Mouse (Mus musculus) liver, embryonic 13.5 days (tissue): Measurements from ENCODE around the gene Men1. TPM values are rescaled to one million over a fixed set of nuclear protein-coding genes. Genes with fewer than 3 reads are reported as not detected.

Experiments
- ATAC-seq: fragments of 200-750 bp; cut with Nextera tagmentation; 2 replicates; pipeline ENCODE4 v1.8.0; 2017; ENCODE audit warnings: low read depth, mild to moderate bottlenecking, moderate number of reproducible peaks, moderate library complexity
- DNase-seq: peaks from one replicate; pipeline ENCODE4 v3.0.0; 2022
- H3K27ac ChIP-seq: fragments of 300-500 bp; sonication (generic); 2 replicates; pipeline ENCODE4 v1.5.1; 2015; ENCODE audit warnings: moderate library complexity, mild to moderate bottlenecking, inconsistent platforms
- H3K27me3 ChIP-seq: fragments of 300-500 bp; sonication (generic); 2 replicates; pipeline ENCODE4 v1.6.1; 2015; ENCODE audit warnings: mild to moderate bottlenecking, inconsistent platforms
- H3K36me3 ChIP-seq: fragments of 300-500 bp; sonication (generic); 2 replicates; pipeline ENCODE4 v1.6.1; 2015; ENCODE audit warnings: mild to moderate bottlenecking, inconsistent platforms
- H3K4me1 ChIP-seq: fragments of 300-500 bp; sonication (generic); replicated peaks from 2 replicates; pipeline ENCODE4 v1.6.1; 2015; ENCODE audit warnings: inconsistent platforms
- H3K4me2 ChIP-seq: fragments of 300-500 bp; sonication (generic); 2 replicates; pipeline ENCODE4 v1.6.1; 2015; ENCODE audit warnings: inconsistent platforms, mild to moderate bottlenecking, moderate library complexity
- H3K4me3 ChIP-seq: fragments of 300-500 bp; sonication (generic); replicated peaks from 2 replicates; pipeline ENCODE4 v1.5.1; 2015; ENCODE audit warnings: mild to moderate bottlenecking, inconsistent platforms
- H3K9ac ChIP-seq: fragments of 300-500 bp; sonication (generic); 2 replicates; pipeline ENCODE4 v1.6.1; 2015; ENCODE audit warnings: mild to moderate bottlenecking, inconsistent platforms
- H3K9me3 ChIP-seq: fragments of 300-500 bp; sonication (generic); replicated peaks from 2 replicates; pipeline ENCODE4 v1.6.1; 2016; ENCODE audit warnings: inconsistent platforms
- WGBS: fragments of 180-500 bp; shearing (Covaris S2); methylation state at CpG from one replicate; pipeline ENCODE4 v1.1.7; 2015; ENCODE audit not compliant: insufficient replicate concordance; 5-methylcytosine and 5-hydroxymethylcytosine counted together
- microRNA-seq: library from miRNA; unstranded; fragments of <30 nt; microRNA quantifications from one replicate; pipeline ENCODE4, GENCODE M21; 2016
- polyA plus RNA-seq: library from polyadenylated mRNA; unstranded; fragments of >200 nt; fragmentation: Nextera tagmentation; extraction: Ambion mirVana; gene quantifications from 2 replicates; pipeline ENCODE4 v1.2.1, GENCODE M21; 2015

The Men1 gene
- polyA plus RNA-seq, 1 experiment from 2014 or later = 26.3 TPM

DNA sequence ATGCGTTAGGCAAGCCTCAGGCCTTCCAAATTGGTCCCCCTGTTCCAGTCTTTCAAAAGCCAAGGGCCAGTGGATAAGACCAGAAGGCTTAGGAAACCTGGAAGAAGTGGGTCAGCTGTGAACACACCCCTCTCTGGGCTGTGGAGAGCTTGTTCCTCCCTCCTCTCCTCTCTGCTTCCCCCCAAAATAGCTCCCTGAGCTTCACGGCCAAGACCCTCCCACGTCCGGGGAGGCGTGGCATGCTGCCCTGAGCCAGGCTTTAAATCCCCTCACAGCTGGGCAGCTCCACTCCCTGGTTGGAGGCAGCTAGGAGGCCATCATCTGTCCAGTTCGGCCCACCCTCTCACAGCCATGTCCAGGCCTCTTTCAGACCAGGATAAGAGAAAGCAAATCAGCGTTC, 49.3 kb downstream of the Men1 start, which contains the start of gene Pygm:
Gene Pygm, plus strand, starts transcription at position 272 of the 400 bp plus-strand sequence.
- Histone ChIP-seq H3K27ac (no peak within 1 kb of the TSS), H3K4me1 (peaks cover 20% of the 10 kb centered on the region), H3K4me3 (no peak within 1 kb of the TSS), H3K4me2 (no peak within 1 kb of the TSS), H3K9ac (no peak within 1 kb of the TSS), H3K9me3 (no peaks in the 10 kb centered on the region), H3K27me3 (peaks cover 4% of the 10 kb centered on the region), H3K36me3 (peaks cover 8% of the 10 kb centered on the region)
- ATAC-seq (no peak), DNase-seq (no peak)
- 20% methylated on average over 7 of the region's 7 CpGs for WGBS

DNA sequence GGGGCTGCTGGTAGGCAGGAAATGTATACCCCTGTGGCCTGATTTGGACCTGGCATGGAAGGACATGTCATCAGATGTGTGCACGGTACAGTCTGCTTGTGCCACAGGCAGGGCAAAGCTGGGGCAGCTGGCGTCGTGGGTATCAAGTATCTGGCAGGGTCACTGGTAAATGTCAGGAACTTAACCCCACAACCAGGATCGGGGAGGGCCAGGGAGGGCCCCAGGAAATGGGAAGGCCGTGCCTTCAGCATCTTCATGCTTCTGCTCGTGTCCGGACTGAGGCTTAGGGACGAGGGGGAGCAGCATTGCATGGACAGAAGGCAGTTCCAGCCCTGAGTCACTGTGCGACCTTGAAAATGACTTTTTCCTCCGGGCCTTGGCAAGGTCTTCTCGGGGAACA, 50.2 kb downstream of the Men1 start:
- no peak overlapping the region for H3K9ac ChIP-seq
- no peaks in the 10 kb centered on the region for H3K9me3 ChIP-seq
- peaks cover 28% of the 10 kb centered on the region for H3K4me1 ChIP-seq
- 69% methylated on average over 11 of the region's 11 CpGs for WGBS
- H3K27ac ChIP-seq = no peak overlapping the region
- H3K36me3 ChIP-seq = no peaks in the 10 kb centered on the region; the same call in 1 of the 2 replicates
- ATAC-seq (no peak), DNase-seq (no peak)
- H3K27me3 ChIP-seq = peaks cover 9% of the 10 kb centered on the region
- no peak overlapping the region for H3K4me3 ChIP-seq
- H3K4me2 ChIP-seq = no peak overlapping the region

DNA sequence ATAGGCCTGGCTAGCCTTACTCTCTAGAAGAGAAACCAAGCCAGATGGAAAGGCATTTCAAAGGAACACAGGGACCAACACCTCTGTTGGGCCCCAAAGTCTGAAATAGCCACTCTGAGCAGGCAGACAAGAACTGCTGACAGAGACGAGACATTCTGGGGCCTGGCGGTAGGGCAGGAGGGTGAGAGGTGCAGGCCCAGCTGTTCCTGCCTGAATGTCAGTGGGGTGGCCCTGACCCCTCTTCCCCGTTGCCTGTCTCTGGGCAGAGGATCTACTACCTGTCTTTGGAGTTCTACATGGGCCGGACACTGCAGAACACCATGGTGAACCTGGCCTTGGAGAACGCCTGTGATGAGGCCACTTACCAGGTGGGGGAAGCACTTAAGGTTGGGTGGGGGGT, 50.6 kb downstream of the Men1 start:
- DNase-seq (no peak), ATAC-seq (no peak)
- Histone ChIP-seq H3K4me3 (no peak overlapping the region), H3K9me3 (no peaks in the 10 kb centered on the region), H3K4me1 (peaks cover 32% of the 10 kb centered on the region), H3K9ac (no peak overlapping the region), H3K36me3 (no peaks in the 10 kb centered on the region), H3K27ac (no peak overlapping the region), H3K27me3 (peaks cover 9% of the 10 kb centered on the region), H3K4me2 (no peak overlapping the region)
- WGBS = 74% methylated on average over 5 of the region's 5 CpGs

GRCm38 (mm10) chr19:6385821-6386220, 51.0 kb downstream of the Men1 start:
- 56% methylated on average over 7 of the region's 7 CpGs for WGBS
- DNase-seq (no peak), ATAC-seq (no peak)
- H3K27ac ChIP-seq = no peak overlapping the region
- no peak overlapping the region for H3K4me3 ChIP-seq
- H3K36me3 ChIP-seq = no peaks in the 10 kb centered on the region
- no peak overlapping the region for H3K9ac ChIP-seq
- no peak overlapping the region for H3K4me2 ChIP-seq
- peaks cover 36% of the 10 kb centered on the region for H3K4me1 ChIP-seq
- peaks cover 9% of the 10 kb centered on the region for H3K27me3 ChIP-seq
- H3K9me3 ChIP-seq = no peaks in the 10 kb centered on the region

DNA sequence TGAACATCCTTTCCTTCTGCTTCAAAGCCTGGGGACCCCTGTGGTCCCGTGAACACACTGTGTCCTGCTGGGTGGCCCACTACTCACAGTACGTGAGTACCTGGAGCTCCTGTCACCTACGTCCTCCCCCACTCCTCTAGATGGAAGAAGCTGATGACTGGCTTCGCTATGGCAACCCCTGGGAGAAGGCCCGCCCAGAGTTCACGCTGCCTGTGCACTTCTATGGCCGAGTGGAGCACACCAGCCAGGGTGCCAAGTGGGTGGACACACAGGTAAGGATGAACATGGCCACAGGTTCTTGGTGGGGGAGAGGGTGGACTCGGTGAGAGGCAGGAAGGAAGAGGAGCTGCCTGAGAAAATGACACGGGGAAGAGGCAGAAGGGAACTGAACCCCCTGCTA, 51.5 kb downstream of the Men1 start:
- no peaks in the 10 kb centered on the region for H3K36me3 ChIP-seq
- no peaks in the 10 kb centered on the region for H3K9me3 ChIP-seq
- H3K4me3 ChIP-seq = no peak overlapping the region
- DNase-seq = no peak
- peaks cover 36% of the 10 kb centered on the region for H3K4me1 ChIP-seq
- no peak for ATAC-seq
- H3K27me3 ChIP-seq = peaks cover 9% of the 10 kb centered on the region
- WGBS = 62% methylated on average over 9 of the region's 9 CpGs
- H3K9ac ChIP-seq = no peak overlapping the region
- H3K4me2 ChIP-seq = no peak overlapping the region
- H3K27ac ChIP-seq = no peak overlapping the region

GRCm38 (mm10) chr19:6388006-6388405, 53.2 kb downstream of the Men1 start:
- no peak overlapping the region for H3K4me2 ChIP-seq
- no peak overlapping the region for H3K4me3 ChIP-seq
- no peak overlapping the region for H3K9ac ChIP-seq
- no peak for DNase-seq
- H3K27me3 ChIP-seq = peaks cover 9% of the 10 kb centered on the region
- H3K4me1 ChIP-seq = peaks cover 38% of the 10 kb centered on the region
- WGBS = 75% methylated on average over 13 of the region's 13 CpGs
- no peak for ATAC-seq
- H3K27ac ChIP-seq = no peak overlapping the region
- H3K9me3 ChIP-seq = no peaks in the 10 kb centered on the region
- no peaks in the 10 kb centered on the region for H3K36me3 ChIP-seq

DNA sequence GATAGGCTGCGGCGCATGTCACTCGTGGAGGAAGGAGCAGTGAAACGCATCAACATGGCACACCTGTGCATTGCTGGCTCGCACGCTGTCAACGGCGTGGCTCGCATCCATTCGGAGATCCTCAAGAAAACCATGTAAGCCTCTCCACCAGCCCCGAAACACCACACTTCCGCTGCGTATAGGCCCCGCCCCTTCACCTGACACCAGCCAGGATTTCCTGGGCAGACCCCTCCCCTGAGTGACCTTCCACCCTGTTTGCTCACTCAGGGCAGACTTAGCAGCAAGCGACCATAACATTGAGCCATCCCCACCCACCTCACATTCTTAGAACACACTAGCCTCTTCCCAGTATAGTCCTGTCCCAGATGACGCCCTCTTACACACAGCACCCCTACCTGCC, 55.0 kb downstream of the Men1 start:
- peak overlapping the region; percentile 39 for H3K4me3 ChIP-seq
- no peaks in the 10 kb centered on the region for H3K36me3 ChIP-seq
- WGBS = 14% methylated on average over 16 of the region's 16 CpGs
- no peak overlapping the region for H3K27ac ChIP-seq
- no peaks in the 10 kb centered on the region for H3K9me3 ChIP-seq
- peak overlapping the region; percentile 33; the same call in 1 of the 2 replicates for H3K9ac ChIP-seq
- ATAC-seq (peak; percentile 33; the same call in 1 of the 2 replicates), DNase-seq (no peak)
- H3K4me1 ChIP-seq = peaks cover 25% of the 10 kb centered on the region
- H3K4me2 ChIP-seq = peak overlapping the region; percentile 61
- H3K27me3 ChIP-seq = peaks cover 9% of the 10 kb centered on the region

GRCm38 (mm10) chr19:6390251-6390650, 55.5 kb downstream of the Men1 start:
- Histone ChIP-seq H3K27me3 (peaks cover 9% of the 10 kb centered on the region), H3K4me1 (peaks cover 25% of the 10 kb centered on the region), H3K4me2 (peak overlapping the region; percentile 61), H3K4me3 (no peak overlapping the region), H3K9ac (no peak overlapping the region), H3K9me3 (no peaks in the 10 kb centered on the region), H3K36me3 (no peaks in the 10 kb centered on the region), H3K27ac (no peak overlapping the region)
- no peak for DNase-seq
- no peak for ATAC-seq
- 50% methylated on average over 6 of the region's 6 CpGs for WGBS

Small RNA genes within 50 kb of the gene (microRNA-seq; reads per million reads assigned to microRNA genes)
- gene Mir6989 = not detected

Other genes with a start within 250 kb of the Men1 start
- 34.2 and 39.3 TPM in 2 replicates for gene Cdca5, start 250.0 kb upstream of the Men1 start, polyA plus RNA-seq
- gene AC131692.1, start 240.6 kb upstream of the Men1 start, polyA plus RNA-seq = 0.30 and 0.32 TPM in 2 replicates
- 2.2 and 2.6 TPM in 2 replicates for gene Naaladl1, start 229.2 kb upstream of the Men1 start, polyA plus RNA-seq
- 27.5 and 27.9 TPM in 2 replicates for gene Sac3d1, start 216.3 kb upstream of the Men1 start, polyA plus RNA-seq
- gene Snx15, start 206.7 kb upstream of the Men1 start, polyA plus RNA-seq = 46.5 and 48.5 TPM in 2 replicates
- gene Batf2, start 194.0 kb upstream of the Men1 start, polyA plus RNA-seq = 0.12 and 0.29 TPM in 2 replicates
- gene Arl2, start 193.4 kb upstream of the Men1 start, polyA plus RNA-seq = 37.1 and 38.0 TPM in 2 replicates
- not detected in 2 replicates for gene Majin, start 150.6 kb upstream of the Men1 start, polyA plus RNA-seq
- gene Gpha2, start 108.6 kb upstream of the Men1 start, polyA plus RNA-seq = 0.17 TPM in 1 of 2 replicates, not detected in the other
- gene Ppp2r5b, start 99.1 kb upstream of the Men1 start, polyA plus RNA-seq = 3.5 and 4.9 TPM in 2 replicates
- gene Atg2a, start 93.3 kb upstream of the Men1 start, polyA plus RNA-seq = 4.1 and 4.8 TPM in 2 replicates
- 68.8 and 72.6 TPM in 2 replicates for gene Ehd1, start 58.3 kb upstream of the Men1 start, polyA plus RNA-seq
- gene Cdc42bpg, start 28.5 kb upstream of the Men1 start, polyA plus RNA-seq = 0.14 and 0.16 TPM in 2 replicates
- 4.5 and 5.8 TPM in 2 replicates for gene Map4k2, start 6.2 kb downstream of the Men1 start, polyA plus RNA-seq
- 68.4 and 92.3 TPM in 2 replicates for gene Sf1, start 28.7 kb downstream of the Men1 start, polyA plus RNA-seq
- 2.7 and 2.9 TPM in 2 replicates for gene Pygm, start 49.4 kb downstream of the Men1 start, polyA plus RNA-seq
- 77.2 and 85.3 TPM in 2 replicates for gene Rasgrp2, start 64.4 kb downstream of the Men1 start, polyA plus RNA-seq
- gene Nrxn2, start 83.8 kb downstream of the Men1 start, polyA plus RNA-seq = 0.48 and 0.54 TPM in 2 replicates
- gene Slc22a12, start 208.1 kb downstream of the Men1 start, polyA plus RNA-seq = not detected in 2 replicates